ENCODE assay signal across 10 mouse cellular contexts in genomic region chr19:53198706-53199572, GRCm38 (mm10). TPM values are rescaled to one million over a fixed set of nuclear protein-coding genes. Genes with fewer than 3 reads are reported as not detected.
DNase-seq lines count a peak whose midpoint lies in the region; ATAC-seq and TF ChIP-seq lines count a peak whose summit lies in the region.
"Had no signal": no experiment of that assay in that cellular context is flagged by ENCODE, and none has a peak within 500 bp of the region (broad histone marks: within the 10 kb centered on the region; RNA-seq: fewer than 3 reads in every experiment).

No protein-coding gene starts in this region.

- peaks cover 2% of the 10 kb centered on the region for H3K36me3 ChIP-seq in heart, embryonic 16.5 days (ENCODE audit: control insufficient read depth, insufficient read depth)
- H3K36me3 ChIP-seq in thymus, adult 2 months (ENCODE audit: control insufficient read depth, insufficient read depth, low read length): no peaks in the 10 kb centered on the region
- H3K36me3 ChIP-seq in liver, embryonic 15.5 days (replicated peaks): peaks cover 8% of the 10 kb centered on the region; the same call in 1 of the 2 replicates
- H3K36me3 ChIP-seq in small intestine, adult 2 months (ENCODE audit: control insufficient read depth, insufficient read depth, low read length): peaks cover 12% of the 10 kb centered on the region

- H3K4me1 ChIP-seq in heart, embryonic 16.5 days (ENCODE audit: control insufficient read depth, insufficient read depth, low read length): peaks cover 43% of the 10 kb centered on the region
- H3K4me1 ChIP-seq in thymus, adult 2 months (replicated peaks; ENCODE audit: control insufficient read depth, insufficient read depth, low read length): peaks cover 17% of the 10 kb centered on the region
- H3K4me1 ChIP-seq in liver, embryonic 15.5 days (replicated peaks): peaks cover 33% of the 10 kb centered on the region
- H3K4me1 ChIP-seq in small intestine, adult 2 months (ENCODE audit: control insufficient read depth, insufficient read depth, insufficient read length, low read length): peaks cover 5% of the 10 kb centered on the region; the same call in 1 of the 2 replicates

- ATAC-seq in heart, embryonic 16.5 days (replicated peaks; ENCODE audit: extremely low read depth, insufficient read depth, low FRiP score): 0 out of 2 replicates have a peak, but pooled peaks have one; percentile 39
- ATAC-seq in liver, embryonic 15.5 days (ENCODE audit: insufficient read depth): peak; percentile 32; the same call in 1 of the 2 replicates
- ATAC-seq: midbrain, embryonic 16.5 days had no signal

- no peak overlapping the region for H3K4me3 ChIP-seq in heart, embryonic 16.5 days (ENCODE audit: low read length)
- no peak overlapping the region for H3K4me3 ChIP-seq in thymus, adult 2 months (ENCODE audit: control insufficient read depth, insufficient read depth, low read length)
- no peak overlapping the region for H3K4me3 ChIP-seq in liver, embryonic 15.5 days (replicated peaks)
- H3K4me3 ChIP-seq in small intestine, adult 2 months (ENCODE audit: low read depth, low read length): no peak overlapping the region

- no peaks in the 10 kb centered on the region for H3K9me3 ChIP-seq in heart, embryonic 16.5 days (replicated peaks; ENCODE audit: control insufficient read depth, low read length)
- H3K9me3 ChIP-seq in liver, embryonic 15.5 days (replicated peaks): no peaks in the 10 kb centered on the region

- 58% methylated on average over 17 of the region's 17 CpGs for WGBS in heart, embryonic 16.5 days
- 86% methylated on average over 17 of the region's 17 CpGs for WGBS in thymus, adult 2 months
- WGBS in liver, embryonic 15.5 days (ENCODE audit: insufficient replicate concordance): 62% methylated on average over 17 of the region's 17 CpGs
- 79% methylated on average over 17 of the region's 17 CpGs for WGBS in small intestine, adult 2 months

- H3K27me3 ChIP-seq in heart, embryonic 16.5 days (ENCODE audit: control insufficient read depth, insufficient read depth, low read length): no peaks in the 10 kb centered on the region
- no peaks in the 10 kb centered on the region for H3K27me3 ChIP-seq in thymus, adult 2 months (ENCODE audit: control insufficient read depth, insufficient read depth, low read length)
- no peaks in the 10 kb centered on the region for H3K27me3 ChIP-seq in liver, embryonic 15.5 days
- no peaks in the 10 kb centered on the region for H3K27me3 ChIP-seq in small intestine, adult 2 months (ENCODE audit: control insufficient read depth, insufficient read depth, low read length)

- H3K27ac ChIP-seq in heart, embryonic 16.5 days (ENCODE audit: low read length): peak overlapping the region; percentile 68
- peak overlapping the region; percentile 58; the same call in 1 of the 2 replicates for H3K27ac ChIP-seq in thymus, adult 2 months (ENCODE audit: control insufficient read depth, insufficient read depth, low read length)
- H3K27ac ChIP-seq in liver, embryonic 15.5 days (replicated peaks): no peak overlapping the region
- peak overlapping the region; percentile 56 for H3K27ac ChIP-seq in small intestine, adult 2 months (ENCODE audit: insufficient read depth, low read depth, low read length)

- TF ChIP-seq CTCF in thymus, adult 2 months (IDR thresholded peaks at IDR 0.05; ENCODE audit: borderline replicate concordance, control insufficient read depth, extremely low read depth, insufficient read depth, low read length, poor library complexity): no peak
- no peak for TF ChIP-seq CTCF in small intestine, adult 2 months (IDR thresholded peaks at IDR 0.05; ENCODE audit: extremely low read depth, insufficient read length, insufficient replicate concordance, low read depth, low read length)

- no peak for TF ChIP-seq POLR2A in thymus, adult 2 months (IDR thresholded peaks at IDR 0.05; ENCODE audit: control insufficient read depth, extremely low read depth, insufficient read depth, low read length, poor library complexity)
- no peak for TF ChIP-seq POLR2A in small intestine, adult 2 months (IDR thresholded peaks at IDR 0.05; ENCODE audit: low read depth, low read length)

- no peak overlapping the region for H3K9ac ChIP-seq in heart, embryonic 16.5 days (ENCODE audit: low read length)
- H3K9ac ChIP-seq in liver, embryonic 15.5 days: no peak overlapping the region

- DNase-seq in heart, adult 8-10 months (ENCODE audit: low spot score): no peak
- DNase-seq in thymus, adult 2 months: no peak
- DNase-seq in thymus, postnatal 14 days: no peak
- DNase-seq in neural tube, embryonic 10.5 days (ENCODE audit: extremely low spot score, low spot score): no peak
- no peak for DNase-seq in cerebellum, postnatal 14 days
- DNase-seq: thymus, postnatal 36 days had no signal

- H3K4me2 ChIP-seq in heart, embryonic 16.5 days (ENCODE audit: low read depth, low read length): no peak overlapping the region; the same call in 1 of the 2 replicates
- no peak overlapping the region for H3K4me2 ChIP-seq in liver, embryonic 15.5 days

RNA-seq across cellular contexts. Expression of gene Add3, which starts 58.7 kb away (rescaled TPM):
- 107 and 109 TPM in 2 replicates for polyA plus RNA-seq in heart, embryonic 16.5 days (2015; fragmentation: Nextera tagmentation; extraction: Ambion mirVana)
- total RNA-seq in heart, adult 8-10 months (2022): 10 to 100 TPM; 35.7 to 51.4 (median 39.9) TPM
- polyA plus RNA-seq in thymus, adult 2 months (2012; rRNA removed): 23.1 and 24.0 TPM in 2 replicates
- polyA plus RNA-seq in liver, embryonic 15.5 days (2015; fragmentation: Nextera tagmentation; extraction: Ambion mirVana): 26.2 and 28.3 TPM in 2 replicates
- 8.1 and 20.2 TPM in 2 replicates for polyA plus RNA-seq in small intestine, adult 2 months (2012; rRNA removed)
